Mouse (Mus musculus) liver, postnatal 0 days (tissue): ENCODE results near the gene Rrad.

Source experiments
- CTCF ChIP-seq: sonication (generic); IDR thresholded peaks from 2 replicates; pipeline ENCODE4 v1.5.1; 2016; ENCODE audit warnings: antibody characterized with exemption, low read depth
- EP300 ChIP-seq: IDR thresholded peaks from 2 replicates; pipeline ENCODE4 v1.6.1; 2016; ENCODE audit warnings: antibody characterized with exemption, low read depth, mild to moderate bottlenecking

DNA sequence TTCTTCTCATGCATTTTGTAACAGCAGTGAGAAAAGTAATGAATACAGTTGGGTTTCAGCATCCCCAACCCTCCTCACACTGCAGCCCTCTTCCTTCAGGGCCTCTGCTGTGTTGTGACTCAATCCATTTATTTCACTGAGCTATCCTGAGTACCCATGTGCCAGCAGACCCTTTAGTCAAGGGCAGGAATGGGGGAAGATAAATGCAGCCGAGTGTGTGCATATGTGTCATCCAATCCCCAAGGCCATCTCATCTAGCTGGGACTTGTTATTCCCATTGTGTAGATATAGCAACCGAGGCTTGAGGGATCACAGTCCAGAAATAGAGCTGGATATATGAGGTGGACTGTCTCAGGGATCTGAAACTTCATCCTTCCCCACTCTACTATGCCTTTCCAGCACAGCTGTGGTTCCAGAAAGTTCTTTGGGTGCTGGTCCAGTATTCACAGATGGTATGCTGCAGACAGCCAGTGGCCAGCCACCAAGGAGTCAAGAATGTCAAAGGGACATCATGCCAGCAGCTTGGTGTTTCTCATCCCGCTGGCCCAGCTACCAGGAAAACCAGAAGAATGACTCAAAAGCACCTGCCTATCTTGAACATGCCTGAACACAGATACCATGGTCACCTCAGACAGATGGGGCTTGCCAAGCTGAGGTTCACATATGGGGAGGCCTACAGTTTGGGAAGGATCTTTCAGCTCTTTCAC is 4.0 kb upstream of the Rrad start:
- TF ChIP-seq CTCF (no peak), EP300 (no peak)
